Mouse (Mus musculus): ENCODE results near the gene Sgf29.

DNA sequence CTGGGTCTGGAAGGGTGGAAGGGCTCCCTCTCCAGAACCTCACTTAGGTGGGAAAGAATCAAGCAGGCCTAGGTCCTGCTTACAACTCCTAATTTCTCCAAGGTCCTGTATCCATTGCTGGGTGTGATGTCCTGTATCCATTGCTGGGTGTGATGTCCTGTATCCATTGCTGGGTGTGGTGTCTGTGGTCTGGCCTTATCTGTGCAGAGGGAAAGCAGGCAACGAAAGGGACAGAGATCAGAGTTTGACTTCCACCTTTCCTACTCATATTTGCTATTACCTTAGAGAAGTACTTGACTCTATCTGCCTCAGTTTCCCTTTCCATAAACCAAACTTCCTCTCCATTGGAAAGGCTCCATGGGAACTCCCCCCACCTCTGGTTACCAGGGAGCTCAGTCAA, 25.7 kb upstream of the Sgf29 start:
- TF ChIP-seq TAL1 (IDR thresholded peaks at IDR 0.05; ENCODE audit: low read length) (no peak), GATA1 (IDR thresholded peaks at IDR 0.05; ENCODE audit: low read length) (no peak)

Data from erythroblast, embryonic 14.5 days (primary cell).